Mouse (Mus musculus) left cerebral cortex, postnatal 10 days (tissue): ENCODE data around the gene Eps15l1. TPM values are rescaled to one million over a fixed set of nuclear protein-coding genes. Genes with fewer than 3 reads are reported as not detected.

Source experiments
- DNase-seq, 2 experiments: peaks; one replicate each; pipeline ENCODE4 v3.0.0; 2021 to 2022; ENCODE audit warnings: low spot score in 2 of 2, mixed read lengths in 1 of 2; ENCODE audit errors: extremely low spot score in 1 of 2
- intact Hi-C: fragments of 180-260 bp; cut with DNase I; formaldehyde crosslinking; loops from one replicate; pipeline ENCODE4 v1.15.1; 2025
- total RNA-seq, 2 experiments: library from RNA; stranded (reverse); gene quantifications; 2 replicates each; pipeline ENCODE4 v1.2.3; 2021

Gene Eps15l1
- 10 to 100 TPM; 69.6 to 72.0 TPM for total RNA-seq

- intact Hi-C loops: no loop called here
- peak; percentile 98 to 100 for DNase-seq
Measured at GRCm38 (mm10) chr8:72421362-72422335, at the start of gene Eps15l1. TSS of gene Eps15l1 (minus strand) at chr8:72421460.

DNA sequence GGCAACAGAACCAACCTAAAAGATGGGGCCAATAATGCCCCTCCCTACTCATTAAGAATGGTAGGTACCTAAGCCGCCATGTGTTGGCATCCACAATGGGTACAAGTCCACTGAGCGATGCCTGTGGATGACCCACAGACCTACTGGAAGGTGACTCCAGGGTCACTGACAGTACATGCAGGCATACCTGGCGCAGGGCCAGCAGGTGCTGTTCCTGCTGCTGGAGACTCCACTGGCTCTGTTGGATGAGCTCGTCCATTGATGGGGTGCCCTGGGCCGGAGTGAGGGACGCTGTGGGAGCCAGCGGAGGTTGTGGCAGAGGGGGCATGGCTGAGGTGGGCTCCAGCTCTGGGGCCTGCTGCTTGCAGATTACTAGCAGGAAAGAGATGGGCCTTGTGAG is 49.4 kb upstream of the Eps15l1 start:
- peak in 1 of 2 experiments; percentile 54 for DNase-seq
- intact Hi-C loops: no loop called here

- DNase-seq: no peak
- intact Hi-C loops: no loop called here
Measured at GRCm38 (mm10) chr8:72469984-72470383, 48.7 kb upstream of the Eps15l1 start.

DNA sequence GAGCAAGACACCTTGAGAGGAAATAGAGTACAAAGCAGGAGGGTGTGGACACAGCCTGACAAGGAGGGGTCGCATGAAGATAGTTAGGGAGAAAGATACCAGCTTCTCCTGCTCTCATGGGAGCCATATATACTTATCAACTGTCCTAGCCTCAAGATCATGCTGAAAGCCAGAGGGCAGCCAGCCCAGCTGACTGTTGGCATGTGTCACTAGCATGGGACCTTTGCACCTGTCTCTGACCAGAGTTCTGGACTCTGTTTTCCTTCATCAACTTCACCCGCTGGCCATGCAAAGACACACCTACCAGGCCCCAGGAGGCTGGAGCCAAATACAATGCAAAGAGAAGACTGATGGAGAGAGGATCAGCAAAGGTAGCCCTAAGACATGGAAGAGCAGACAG is 48.0 kb upstream of the Eps15l1 start:
- intact Hi-C loops: no loop called here
- DNase-seq: no peak

GRCm38 (mm10) chr8:72464211-72464610 is 43.0 kb upstream of the Eps15l1 start:
- no peak for DNase-seq
- intact Hi-C loops: loop anchor here (5.0 kb wide), 1 partner anchor 77 kb away; no protein-coding TSS in a partner anchor

DNA sequence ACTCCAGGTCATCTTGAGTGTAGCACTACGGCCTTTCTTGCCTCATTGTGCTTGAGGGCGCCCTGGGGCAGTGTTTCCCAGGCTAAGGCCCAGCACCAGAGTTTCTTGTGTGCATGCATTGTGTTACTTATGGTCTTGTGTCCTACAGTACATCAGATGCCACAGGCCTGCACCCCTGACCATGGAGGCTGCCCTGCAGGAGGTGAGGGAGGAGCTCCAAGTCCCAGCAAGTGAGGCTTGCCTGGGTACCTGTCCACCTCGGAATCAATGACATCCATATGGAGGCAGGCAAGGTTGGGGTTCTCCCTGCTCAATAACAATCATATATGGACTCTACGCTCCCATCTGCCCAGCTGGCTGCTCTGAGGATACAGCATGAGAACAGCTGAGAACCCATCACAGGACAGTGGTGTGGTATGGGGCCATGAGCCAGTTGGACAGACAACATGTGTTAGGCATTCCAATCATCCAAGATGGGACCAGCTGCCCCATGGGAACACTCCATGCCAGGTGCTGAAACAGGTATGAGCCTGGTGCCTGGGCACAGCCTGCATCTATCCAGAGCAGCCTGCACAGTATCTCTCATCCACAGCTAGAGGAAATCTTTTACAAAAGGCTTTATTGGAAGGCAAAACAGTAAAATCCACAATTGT is 38.7 kb upstream of the Eps15l1 start:
- intact Hi-C loops: loop anchor here (5.0 kb wide), 1 partner anchor 73 kb away; no protein-coding TSS in a partner anchor
- DNase-seq: no peak

GRCm38 (mm10) chr8:72458457-72458856 is 37.2 kb upstream of the Eps15l1 start:
- intact Hi-C loops: no loop called here
- DNase-seq: no peak

DNA sequence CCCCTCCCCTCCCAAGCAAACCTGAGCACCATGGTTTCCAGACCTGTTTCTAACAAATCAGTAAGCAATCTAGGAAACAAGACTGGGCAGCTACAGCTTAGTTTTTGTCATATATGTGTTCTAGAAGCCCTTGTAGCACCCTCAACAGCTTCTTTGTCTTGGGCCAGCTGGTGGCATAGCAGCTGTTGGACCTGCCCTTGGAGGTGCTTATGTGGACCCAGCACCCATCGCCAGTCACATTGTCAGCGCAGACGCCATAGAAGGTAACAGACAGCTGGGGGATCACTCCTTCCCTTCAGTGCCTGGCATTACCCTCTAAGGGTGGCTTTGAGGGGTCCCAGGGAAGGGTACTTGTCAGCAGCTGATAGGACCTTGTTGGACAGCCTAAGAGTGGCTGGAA is 36.5 kb upstream of the Eps15l1 start:
- DNase-seq: no peak
- intact Hi-C loops: no loop called here

DNA sequence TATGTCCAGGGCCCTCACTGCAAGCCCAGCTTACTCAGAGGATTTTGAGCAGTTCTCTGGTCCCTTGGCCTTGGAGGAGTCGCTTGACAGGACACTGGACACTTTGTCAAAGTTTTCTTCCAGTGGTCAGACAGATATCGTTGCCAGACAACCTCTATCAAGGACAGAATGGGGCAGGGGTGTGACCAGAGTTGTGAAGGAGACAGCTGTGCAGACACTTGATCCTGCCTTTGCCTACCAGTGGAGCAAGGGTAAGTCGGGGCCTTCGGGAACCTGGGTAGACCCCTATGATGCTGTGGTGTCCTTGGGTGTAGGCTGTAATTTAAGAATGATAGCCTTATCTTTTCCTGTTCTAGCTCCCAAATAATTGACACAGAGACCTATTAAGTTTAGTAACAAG is 34.1 kb upstream of the Eps15l1 start:
- no peak for DNase-seq
- intact Hi-C loops: no loop called here

- DNase-seq: no peak
- intact Hi-C loops: no loop called here
Measured at GRCm38 (mm10) chr8:72453904-72454303, 32.6 kb upstream of the Eps15l1 start.

DNA sequence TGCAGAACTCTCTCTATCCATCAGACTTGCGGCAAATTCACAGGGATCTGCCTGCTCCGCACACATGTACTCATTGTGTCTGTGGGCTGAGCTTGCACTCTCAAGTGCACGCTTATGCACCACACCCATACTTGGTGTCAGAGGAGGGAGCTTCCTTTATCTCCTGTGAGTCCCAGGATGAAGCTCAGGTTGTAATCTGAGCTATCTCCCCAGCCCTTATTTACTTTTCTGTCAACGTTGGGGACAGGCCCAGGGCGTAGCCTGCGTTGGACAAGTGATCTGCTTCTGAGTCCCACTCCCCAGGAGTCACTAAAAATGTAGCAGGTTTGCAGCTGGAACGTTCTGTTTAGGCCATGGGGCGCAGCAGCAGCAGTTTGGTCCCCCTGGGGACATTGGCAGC is 30.3 kb upstream of the Eps15l1 start:
- no peak for DNase-seq
- intact Hi-C loops: no loop called here

- intact Hi-C loops: no loop called here
- no peak for DNase-seq
Measured at GRCm38 (mm10) chr8:72445071-72445470, 23.8 kb upstream of the Eps15l1 start.

DNA sequence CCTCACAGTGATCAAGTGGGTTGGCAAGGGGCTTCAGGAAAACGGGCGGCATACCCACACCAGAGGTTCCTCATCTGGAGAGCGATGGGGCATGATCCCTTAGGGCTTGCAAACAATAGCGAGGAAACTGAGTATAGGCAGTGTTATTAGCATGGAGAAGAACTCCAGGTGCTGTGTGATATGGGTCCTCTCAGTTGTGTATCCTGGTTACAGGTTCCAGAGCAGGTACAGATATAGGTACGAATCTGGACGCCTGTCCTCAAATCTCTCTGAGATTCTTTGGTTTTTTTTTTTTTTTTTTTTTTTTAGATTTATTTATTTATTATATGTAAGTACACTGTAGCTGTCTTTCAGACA is 22.7 kb upstream of the Eps15l1 start:
- DNase-seq: no peak
- intact Hi-C loops: no loop called here

GRCm38 (mm10) chr8:72443338-72443993 is 22.2 kb upstream of the Eps15l1 start, which contains the start of the genes Calr3 and 1700030K09Rik:
TSS of gene Calr3 (minus strand) at chr8:72443870.
TSS of gene 1700030K09Rik (plus strand) at chr8:72443880.
- intact Hi-C loops: no loop called here
- peak; percentile 99 for DNase-seq

DNA sequence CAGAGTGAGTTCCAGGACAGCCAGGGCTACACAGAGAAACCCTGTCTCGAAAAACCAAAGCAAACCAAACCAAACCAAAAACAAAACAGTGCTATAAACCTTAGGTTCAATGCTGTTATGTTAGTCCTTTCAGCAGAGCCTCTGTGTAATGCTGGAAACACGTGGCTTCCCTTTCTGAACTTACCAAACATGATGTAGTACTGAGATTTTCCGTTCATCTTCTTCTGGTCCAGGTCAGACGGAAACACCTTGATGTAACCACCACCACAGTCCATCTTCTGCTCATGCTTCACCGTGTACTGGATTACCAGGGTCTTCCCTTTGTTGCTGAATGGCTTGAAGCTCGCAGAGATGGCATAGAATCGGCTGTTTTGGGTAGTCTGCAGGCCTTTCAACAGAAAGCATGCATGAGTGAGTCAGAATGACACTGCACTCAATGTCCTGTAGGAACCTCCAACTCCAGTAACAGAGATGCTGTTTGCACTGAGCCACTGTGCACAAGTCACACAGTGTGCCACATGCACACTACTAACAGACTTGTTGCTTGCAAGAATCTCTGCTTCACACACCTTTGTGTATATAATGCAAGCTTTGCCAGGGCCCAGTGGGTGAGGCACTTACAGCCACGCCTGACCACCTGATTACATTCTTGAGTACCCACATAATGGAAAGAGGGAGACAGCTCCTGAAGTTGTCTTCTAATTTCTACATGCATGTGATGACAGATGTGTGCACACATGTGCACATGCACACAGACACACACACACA is 17.2 kb upstream of the Eps15l1 start:
- DNase-seq: no peak
- intact Hi-C loops: no loop called here

GRCm38 (mm10) chr8:72434952-72435351 is 13.7 kb upstream of the Eps15l1 start:
- intact Hi-C loops: no loop called here
- DNase-seq: peak in 1 of 2 experiments; percentile 46

GRCm38 (mm10) chr8:72429676-72430075 is 8.4 kb upstream of the Eps15l1 start:
- DNase-seq: no peak
- intact Hi-C loops: no loop called here

- intact Hi-C loops: no loop called here
- no peak for DNase-seq
Measured at GRCm38 (mm10) chr8:72422926-72423325, 1.7 kb upstream of the Eps15l1 start.
